Mouse (Mus musculus) kidney, postnatal 0 days (tissue): ENCODE measurements around the gene Slc8b1. TPM values are rescaled to one million over a fixed set of nuclear protein-coding genes. Genes with fewer than 3 reads are reported as not detected.

Experiments used
- ATAC-seq: fragments of 200-750 bp; cut with Nextera tagmentation; replicated peaks from 2 replicates; pipeline ENCODE4 v1.8.0; 2017; ENCODE audit warnings: low read depth, moderate number of reproducible peaks, moderate TSS enrichment, moderate library complexity; ENCODE audit not compliant: low FRiP score
- DNase-seq: peaks from one replicate; pipeline ENCODE4 v3.0.0-alpha.2; 2016; ENCODE audit warnings: low spot score
- H3K27ac ChIP-seq: fragments of 300-500 bp; sonication (generic); 2 replicates; pipeline ENCODE4 v1.5.1; 2014; ENCODE audit warnings: mild to moderate bottlenecking
- H3K27me3 ChIP-seq: fragments of 300-500 bp; sonication (generic); 2 replicates; pipeline ENCODE4 v1.6.1; 2014; ENCODE audit warnings: low read length, mixed read lengths; ENCODE audit not compliant: insufficient read depth
- H3K36me3 ChIP-seq: fragments of 300-500 bp; sonication (generic); 2 replicates; pipeline ENCODE4 v1.6.1; 2014; ENCODE audit warnings: low read length, mixed read lengths; ENCODE audit not compliant: insufficient read depth
- H3K4me1 ChIP-seq: fragments of 300-500 bp; sonication (generic); replicated peaks from 2 replicates; pipeline ENCODE4 v1.6.1; 2014; ENCODE audit warnings: antibody characterized with exemption, low read length, mixed read lengths; ENCODE audit not compliant: insufficient read depth
- H3K4me2 ChIP-seq: fragments of 300-500 bp; sonication (generic); 2 replicates; pipeline ENCODE4 v1.6.1; 2014; ENCODE audit warnings: mild to moderate bottlenecking, low read length, moderate library complexity, mixed read lengths
- H3K4me3 ChIP-seq: fragments of 300-500 bp; sonication (generic); replicated peaks from 2 replicates; pipeline ENCODE4 v1.5.1; 2014; ENCODE audit warnings: low read depth, low read length
- H3K9ac ChIP-seq: fragments of 300-500 bp; sonication (generic); 2 replicates; pipeline ENCODE4 v1.6.1; 2014; ENCODE audit warnings: low read depth, low read length
- H3K9me3 ChIP-seq: fragments of 300-500 bp; sonication (generic); replicated peaks from 2 replicates; pipeline ENCODE4 v1.6.1; 2016; ENCODE audit warnings: low read length, inconsistent platforms, mixed read lengths
- CTCF ChIP-seq: IDR thresholded peaks from 2 replicates; pipeline ENCODE4 v1.5.1; 2016; ENCODE audit warnings: antibody characterized with exemption, low read depth, mild to moderate bottlenecking, moderate library complexity
- WGBS: fragments of 180-500 bp; shearing (Covaris S2); extraction: QIAGEN DNeasy Blood & Tissue Kit; methylation state at CpG from one replicate; pipeline ENCODE4 v1.1.7; 2014; 5-methylcytosine and 5-hydroxymethylcytosine counted together
- polyA plus RNA-seq: library from polyadenylated mRNA; unstranded; fragments of >200 nt; fragmentation: Nextera tagmentation; extraction: Ambion mirVana; gene quantifications from 2 replicates; pipeline ENCODE4 v1.2.1, GENCODE M21; 2015

The Slc8b1 gene
- polyA plus RNA-seq, 1 experiment from 2014 or later: 9.5 TPM

DNA sequence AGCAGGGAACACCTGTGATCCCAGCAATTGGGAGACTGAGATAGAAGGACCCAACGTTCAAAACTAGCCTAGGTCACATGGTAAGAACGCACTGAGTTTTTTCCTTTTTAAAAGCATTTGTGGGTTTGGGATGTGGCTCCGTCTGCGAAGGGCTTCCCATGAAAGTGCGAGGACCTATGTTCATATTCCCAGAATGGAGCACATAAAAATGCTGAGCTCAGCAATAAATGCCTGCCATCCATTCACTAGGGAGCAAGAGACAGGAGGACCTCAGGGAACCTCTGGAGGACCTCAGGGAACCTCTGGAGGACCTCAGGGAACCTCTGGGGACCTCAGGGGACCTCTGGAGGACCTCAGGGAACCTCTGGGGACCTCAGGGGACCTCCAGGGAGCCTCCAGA lies 33.0 kb upstream of the Slc8b1 start:
- no peaks in the 10 kb centered on the region for H3K4me1 ChIP-seq

DNA sequence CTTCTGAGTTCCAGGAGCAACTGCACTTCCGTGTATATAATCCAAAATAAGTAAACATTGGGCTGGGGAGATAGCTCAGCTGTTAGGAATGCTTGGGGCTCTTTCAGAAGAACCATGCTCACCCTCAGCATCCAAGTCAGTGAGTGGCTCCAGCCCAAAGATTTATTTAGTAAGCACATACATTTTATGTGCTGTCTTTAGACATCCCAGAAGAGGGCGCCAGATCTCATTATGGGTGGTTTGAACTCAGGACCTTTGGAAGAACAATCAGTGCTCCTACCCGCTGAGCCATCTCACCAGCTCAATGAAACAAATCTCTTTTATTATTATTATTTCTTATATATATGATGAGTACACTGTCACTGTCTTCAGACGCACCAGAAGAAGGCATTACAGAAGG lies 31.4 kb upstream of the Slc8b1 start:
- Histone ChIP-seq H3K4me3 (no peak overlapping the region), H3K4me1 (no peaks in the 10 kb centered on the region), H3K9me3 (no peaks in the 10 kb centered on the region), H3K9ac (no peak overlapping the region), H3K27ac (no peak overlapping the region), H3K4me2 (no peak overlapping the region), H3K27me3 (no peaks in the 10 kb centered on the region), H3K36me3 (no peaks in the 10 kb centered on the region)
- ATAC-seq: no peak
- DNase-seq: no peak
- WGBS: 69% methylated on average over 4 of the region's 4 CpGs
- peak; percentile 25; the same call in 1 of the 2 replicates for TF ChIP-seq CTCF

More for the DNA sequence above, 33.0 kb upstream of the Slc8b1 start:
- no peak overlapping the region for H3K4me3 ChIP-seq
- TF ChIP-seq CTCF: no peak
- no peaks in the 10 kb centered on the region for H3K9me3 ChIP-seq
- H3K9ac ChIP-seq: no peak overlapping the region
- no peaks in the 10 kb centered on the region for H3K27me3 ChIP-seq
- H3K36me3 ChIP-seq: no peaks in the 10 kb centered on the region
- no peak for ATAC-seq
- DNase-seq: no peak
- WGBS: 92% methylated on average over 5 of the region's 5 CpGs
- H3K27ac ChIP-seq: no peak overlapping the region
- no peak overlapping the region for H3K4me2 ChIP-seq

GRCm38 (mm10) chr5:120481205-120481604 lies 29.8 kb upstream of the Slc8b1 start:
- Histone ChIP-seq H3K4me2 (no peak overlapping the region), H3K9ac (no peak overlapping the region), H3K27ac (no peak overlapping the region), H3K36me3 (peaks cover 11% of the 10 kb centered on the region; the same call in 1 of the 2 replicates), H3K4me1 (no peaks in the 10 kb centered on the region), H3K27me3 (no peaks in the 10 kb centered on the region), H3K9me3 (no peaks in the 10 kb centered on the region), H3K4me3 (no peak overlapping the region)
- 63% methylated on average over 9 of the region's 9 CpGs for WGBS
- ATAC-seq: no peak
- TF ChIP-seq CTCF: no peak
- no peak for DNase-seq

- Histone ChIP-seq H3K36me3 (peaks cover 20% of the 10 kb centered on the region), H3K4me1 (no peaks in the 10 kb centered on the region), H3K9me3 (no peaks in the 10 kb centered on the region), H3K4me3 (no peak overlapping the region), H3K4me2 (no peak overlapping the region), H3K27ac (no peak overlapping the region), H3K9ac (no peak overlapping the region), H3K27me3 (no peaks in the 10 kb centered on the region)
- no peak for TF ChIP-seq CTCF
- ATAC-seq (no peak), DNase-seq (no peak)
- WGBS: 82% methylated on average over 19 of the region's 19 CpGs
Measured at GRCm38 (mm10) chr5:120483399-120483798, 27.6 kb upstream of the Slc8b1 start.

DNA sequence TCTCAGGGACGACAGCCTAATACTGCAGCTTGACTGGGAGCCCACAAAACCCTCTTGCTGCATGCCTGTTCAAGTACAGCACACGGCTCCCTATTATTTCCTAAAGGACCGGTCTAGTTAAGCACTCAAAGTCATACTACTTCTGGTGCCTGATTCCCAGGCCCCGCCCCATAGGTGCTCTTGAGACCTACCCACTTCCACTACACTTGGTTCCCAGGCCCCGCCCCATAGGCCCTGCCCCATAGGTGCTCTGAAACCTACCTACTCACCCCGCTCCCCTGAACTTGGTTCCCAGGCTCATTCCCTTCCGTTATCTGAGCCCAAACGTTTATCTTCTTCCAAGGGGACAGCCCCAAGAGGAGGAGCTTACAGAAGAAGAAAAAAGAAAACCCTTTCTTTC lies 23.1 kb upstream of the Slc8b1 start:
- H3K27me3 ChIP-seq: no peaks in the 10 kb centered on the region
- H3K4me1 ChIP-seq: no peaks in the 10 kb centered on the region
- DNase-seq: no peak
- no peaks in the 10 kb centered on the region for H3K9me3 ChIP-seq
- H3K4me2 ChIP-seq: no peak overlapping the region
- no peak overlapping the region for H3K9ac ChIP-seq
- no peak for TF ChIP-seq CTCF
- H3K36me3 ChIP-seq: peaks cover 21% of the 10 kb centered on the region
- no peak for ATAC-seq
- H3K27ac ChIP-seq: no peak overlapping the region
- no peak overlapping the region for H3K4me3 ChIP-seq
- 86% methylated on average over 8 of the region's 8 CpGs for WGBS

DNA sequence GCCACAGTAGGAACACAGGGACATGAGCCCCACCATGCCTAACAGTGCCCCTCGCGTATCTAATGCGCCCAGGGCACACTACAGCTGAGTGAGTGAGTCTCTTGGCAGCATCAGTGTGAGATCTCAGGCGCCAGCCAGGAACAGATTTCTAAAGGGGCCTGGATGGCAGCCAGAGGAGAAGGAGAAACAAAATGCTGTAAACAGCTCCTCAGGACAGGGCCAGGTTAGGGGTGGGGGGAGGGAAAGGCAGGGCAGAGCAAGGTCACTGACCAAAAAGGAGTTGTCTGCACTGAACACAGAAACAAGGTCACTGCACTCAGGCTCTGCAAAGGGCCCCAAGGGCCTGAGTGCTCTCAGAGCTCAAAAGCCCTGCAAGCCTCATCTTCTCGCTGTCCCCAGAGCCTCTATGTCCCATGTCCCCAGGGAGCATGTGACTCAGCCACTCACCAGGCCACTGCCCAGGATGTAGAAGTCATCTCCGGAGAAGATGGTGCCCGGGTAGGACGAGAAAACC lies 20.2 kb upstream of the Slc8b1 start:
- H3K27me3 ChIP-seq: no peaks in the 10 kb centered on the region
- TF ChIP-seq CTCF: no peak
- 83% methylated on average over 8 of the region's 8 CpGs for WGBS
- H3K9me3 ChIP-seq: no peaks in the 10 kb centered on the region
- no peak overlapping the region for H3K4me2 ChIP-seq
- no peaks in the 10 kb centered on the region for H3K4me1 ChIP-seq
- no peak overlapping the region for H3K27ac ChIP-seq
- no peak overlapping the region for H3K9ac ChIP-seq
- DNase-seq: no peak
- ATAC-seq: no peak
- H3K36me3 ChIP-seq: peaks cover 15% of the 10 kb centered on the region
- no peak overlapping the region for H3K4me3 ChIP-seq

DNA sequence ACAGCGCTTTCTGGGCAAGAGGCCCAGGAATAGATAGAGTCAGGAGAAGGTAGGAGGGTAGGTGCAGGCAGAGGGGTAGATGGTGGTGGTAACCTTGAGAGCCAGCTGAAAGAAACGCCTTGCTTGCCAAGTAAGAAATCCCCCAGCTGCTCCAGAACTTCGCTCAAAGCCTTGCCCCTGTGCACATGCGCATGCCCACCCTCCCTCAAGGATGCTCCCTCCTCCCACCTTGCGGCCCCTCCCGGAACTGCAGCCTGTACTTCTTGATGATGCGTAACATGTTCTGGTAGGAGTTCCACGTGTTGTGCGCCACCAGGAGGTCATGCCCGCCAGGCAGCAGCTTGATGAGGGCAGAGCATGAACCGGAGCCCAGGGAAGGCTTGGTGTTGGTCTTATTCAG lies 18.5 kb upstream of the Slc8b1 start:
- 69% methylated on average over 11 of the region's 11 CpGs for WGBS
- Histone ChIP-seq H3K4me3 (no peak overlapping the region), H3K9ac (no peak overlapping the region), H3K36me3 (peaks cover 5% of the 10 kb centered on the region; the same call in 1 of the 2 replicates), H3K4me2 (no peak overlapping the region), H3K9me3 (no peaks in the 10 kb centered on the region), H3K27ac (no peak overlapping the region), H3K27me3 (no peaks in the 10 kb centered on the region), H3K4me1 (no peaks in the 10 kb centered on the region)
- peak; percentile 73 for TF ChIP-seq CTCF
- DNase-seq (peak; percentile 41), ATAC-seq (no peak)
